In genomic region chr19:50378901-50379300, GRCm38 (mm10) we compare ENCODE assay signal across 22 mouse cellular contexts.
A peak's percentile ranks its signal among the peaks of the same experiment; 100 is the strongest.
DNase-seq lines count a peak whose midpoint lies in the region; ATAC-seq and TF ChIP-seq lines count a peak whose summit lies in the region.
"Had no signal": no experiment of that assay in that cellular context is flagged by ENCODE, and none has a peak within 500 bp of the region (broad histone marks: within the 10 kb centered on the region; RNA-seq: fewer than 3 reads in every experiment).

No protein-coding gene starts in this region.

- H3K9ac ChIP-seq in forebrain, embryonic 13.5 days = no peak overlapping the region
- no peak overlapping the region for H3K9ac ChIP-seq in forebrain, postnatal 0 days
- H3K9ac ChIP-seq in hindbrain, embryonic 13.5 days = no peak overlapping the region
- H3K9ac ChIP-seq in hindbrain, postnatal 0 days (replicated peaks; ENCODE audit: low read length) = no peak overlapping the region
- H3K9ac ChIP-seq in midbrain, embryonic 14.5 days (replicated peaks; ENCODE audit: low read length) = no peak overlapping the region
- H3K9ac ChIP-seq in midbrain, embryonic 15.5 days = no peak overlapping the region
- H3K9ac ChIP-seq: embryonic facial prominence, embryonic 13.5 days; heart, embryonic 12.5 days; hindbrain, embryonic 15.5 days had no signal

- no peaks in the 10 kb centered on the region for H3K27me3 ChIP-seq in forebrain, embryonic 13.5 days
- H3K27me3 ChIP-seq in forebrain, postnatal 0 days (ENCODE audit: insufficient read depth, low read length) = no peaks in the 10 kb centered on the region
- no peaks in the 10 kb centered on the region for H3K27me3 ChIP-seq in hindbrain, embryonic 13.5 days
- no peaks in the 10 kb centered on the region for H3K27me3 ChIP-seq in hindbrain, postnatal 0 days (ENCODE audit: insufficient read depth, low read length)
- no peaks in the 10 kb centered on the region for H3K27me3 ChIP-seq in midbrain, embryonic 14.5 days (ENCODE audit: control insufficient read depth, insufficient read depth, low read length)
- H3K27me3 ChIP-seq in midbrain, embryonic 15.5 days (replicated peaks) = no peaks in the 10 kb centered on the region
- H3K27me3 ChIP-seq: CH12.LX; embryonic facial prominence, embryonic 13.5 days; heart, embryonic 12.5 days; hindbrain, embryonic 15.5 days had no signal

- ATAC-seq in forebrain, embryonic 13.5 days = peak; percentile 80; the same call in 1 of the 2 replicates
- no peak for ATAC-seq in forebrain, postnatal 0 days
- ATAC-seq in hindbrain, embryonic 13.5 days (ENCODE audit: low FRiP score) = peak; percentile 63; the same call in 1 of the 2 replicates
- ATAC-seq in hindbrain, postnatal 0 days = no peak
- ATAC-seq in midbrain, embryonic 14.5 days (ENCODE audit: low FRiP score, low TSS enrichment) = no peak
- no peak for ATAC-seq in midbrain, embryonic 15.5 days (replicated peaks)
- ATAC-seq: activated CD4-positive, CD25-positive, alpha-beta regulatory T cell, adult 4 months; inflammation-experienced regulatory T-cells, adult 6 months; intestine, postnatal 0 days; Patski had no signal

- 32% methylated on average over 5 of the region's 5 CpGs for WGBS in forebrain, embryonic 13.5 days
- 33% methylated on average over 5 of the region's 5 CpGs for WGBS in forebrain, postnatal 0 days
- WGBS in hindbrain, embryonic 13.5 days = 51% methylated on average over 5 of the region's 5 CpGs
- 59% methylated on average over 5 of the region's 5 CpGs for WGBS in hindbrain, postnatal 0 days
- WGBS in midbrain, embryonic 14.5 days = 65% methylated on average over 5 of the region's 5 CpGs
- 60% methylated on average over 5 of the region's 5 CpGs for WGBS in midbrain, embryonic 15.5 days

- no peaks in the 10 kb centered on the region for H3K36me3 ChIP-seq in forebrain, embryonic 13.5 days (ENCODE audit: poor library complexity, severe bottlenecking)
- no peaks in the 10 kb centered on the region for H3K36me3 ChIP-seq in forebrain, postnatal 0 days (ENCODE audit: insufficient read depth)
- no peaks in the 10 kb centered on the region for H3K36me3 ChIP-seq in hindbrain, embryonic 13.5 days
- no peaks in the 10 kb centered on the region for H3K36me3 ChIP-seq in hindbrain, postnatal 0 days (ENCODE audit: insufficient read depth, low read length)
- no peaks in the 10 kb centered on the region for H3K36me3 ChIP-seq in midbrain, embryonic 14.5 days (ENCODE audit: control insufficient read depth, insufficient read depth, low read length)
- H3K36me3 ChIP-seq in midbrain, embryonic 15.5 days (replicated peaks) = no peaks in the 10 kb centered on the region
- H3K36me3 ChIP-seq: embryonic facial prominence, embryonic 13.5 days; heart, embryonic 12.5 days; hindbrain, embryonic 15.5 days had no signal

- H3K4me3 ChIP-seq in forebrain, embryonic 13.5 days = no peak overlapping the region
- H3K4me3 ChIP-seq in forebrain, postnatal 0 days (ENCODE audit: low read depth, low read length) = no peak overlapping the region
- H3K4me3 ChIP-seq in hindbrain, embryonic 13.5 days = no peak overlapping the region
- no peak overlapping the region for H3K4me3 ChIP-seq in hindbrain, postnatal 0 days (ENCODE audit: low read length)
- no peak overlapping the region for H3K4me3 ChIP-seq in midbrain, embryonic 14.5 days (replicated peaks; ENCODE audit: low read depth, low read length)
- H3K4me3 ChIP-seq in midbrain, embryonic 15.5 days = no peak overlapping the region
- H3K4me3 ChIP-seq: embryonic facial prominence, embryonic 13.5 days; gastrocnemius, adult 2 months; heart, embryonic 12.5 days; hindbrain, embryonic 15.5 days had no signal

- no peak overlapping the region for H3K4me2 ChIP-seq in forebrain, embryonic 13.5 days
- no peak overlapping the region for H3K4me2 ChIP-seq in forebrain, postnatal 0 days (ENCODE audit: low read depth)
- no peak overlapping the region for H3K4me2 ChIP-seq in hindbrain, embryonic 13.5 days
- no peak overlapping the region for H3K4me2 ChIP-seq in hindbrain, postnatal 0 days (ENCODE audit: low read depth, low read length)
- H3K4me2 ChIP-seq in midbrain, embryonic 14.5 days (ENCODE audit: low read length) = no peak overlapping the region
- H3K4me2 ChIP-seq in midbrain, embryonic 15.5 days = no peak overlapping the region
- H3K4me2 ChIP-seq: embryonic facial prominence, embryonic 13.5 days; heart, embryonic 12.5 days; hindbrain, embryonic 15.5 days had no signal

- DNase-seq in forebrain, postnatal 0 days = no peak
- DNase-seq in hindbrain, postnatal 0 days (ENCODE audit: low spot score) = no peak
- peak; percentile 40 for DNase-seq in midbrain, embryonic 14.5 days
- DNase-seq in brain, embryonic 14.5 days (ENCODE audit: low read depth) = peak; percentile 69
- no peak for DNase-seq in gastrocnemius, adult 18-20 months (ENCODE audit: low spot score)
- DNase-seq: adrenal gland, postnatal 14 days; cerebellum, adult 18-20 months; cerebellum, adult 9-11 months; cerebellum, postnatal 36 days; gastrocnemius, adult 2 months; gastrocnemius, postnatal 25 days had no signal

- no peak overlapping the region for H3K27ac ChIP-seq in forebrain, embryonic 13.5 days
- H3K27ac ChIP-seq in forebrain, postnatal 0 days (ENCODE audit: low read depth, low read length) = no peak overlapping the region
- no peak overlapping the region for H3K27ac ChIP-seq in hindbrain, embryonic 13.5 days
- H3K27ac ChIP-seq in hindbrain, postnatal 0 days = no peak overlapping the region
- no peak overlapping the region for H3K27ac ChIP-seq in midbrain, embryonic 14.5 days (replicated peaks; ENCODE audit: low read depth, low read length)
- no peak overlapping the region for H3K27ac ChIP-seq in midbrain, embryonic 15.5 days
- H3K27ac ChIP-seq: embryonic facial prominence, embryonic 13.5 days; gastrocnemius, adult 2 months; hindbrain, embryonic 15.5 days had no signal

- no peak for TF ChIP-seq POLR2A in brain, embryonic 14.5 days (IDR thresholded peaks at IDR 0.05; ENCODE audit: borderline replicate concordance, extremely low read depth, insufficient read depth, insufficient read length, poor library complexity, severe bottlenecking)

- TF ChIP-seq CTCF in forebrain, postnatal 0 days (IDR thresholded peaks at IDR 0.05; ENCODE audit: low read depth) = no peak
- no peak for TF ChIP-seq CTCF in hindbrain, postnatal 0 days (IDR thresholded peaks at IDR 0.05; ENCODE audit: low read depth)
- TF ChIP-seq CTCF in brain, embryonic 14.5 days (IDR thresholded peaks at IDR 0.05; ENCODE audit: borderline replicate concordance, extremely low read depth, insufficient read depth, insufficient read length) = no peak

- H3K9me3 ChIP-seq in forebrain, embryonic 13.5 days (replicated peaks) = no peaks in the 10 kb centered on the region
- no peaks in the 10 kb centered on the region for H3K9me3 ChIP-seq in forebrain, postnatal 0 days (ENCODE audit: low read length)
- no peaks in the 10 kb centered on the region for H3K9me3 ChIP-seq in hindbrain, embryonic 13.5 days
- no peaks in the 10 kb centered on the region for H3K9me3 ChIP-seq in hindbrain, postnatal 0 days (ENCODE audit: low read length)
- H3K9me3 ChIP-seq in midbrain, embryonic 14.5 days (ENCODE audit: control insufficient read depth, low read length) = no peaks in the 10 kb centered on the region
- no peaks in the 10 kb centered on the region for H3K9me3 ChIP-seq in midbrain, embryonic 15.5 days
- H3K9me3 ChIP-seq: embryonic facial prominence, embryonic 13.5 days; heart, embryonic 12.5 days; hindbrain, embryonic 15.5 days had no signal

- peaks cover 32% of the 10 kb centered on the region for H3K4me1 ChIP-seq in forebrain, embryonic 13.5 days
- H3K4me1 ChIP-seq in forebrain, postnatal 0 days (ENCODE audit: insufficient read depth) = 0 out of 2 replicates have a peak, but pooled peaks cover 8% of the 10 kb centered on the region
- peaks cover 9% of the 10 kb centered on the region; the same call in 1 of the 2 replicates for H3K4me1 ChIP-seq in hindbrain, embryonic 13.5 days (replicated peaks)
- H3K4me1 ChIP-seq in hindbrain, postnatal 0 days (ENCODE audit: insufficient read depth, low read length) = no peaks in the 10 kb centered on the region
- H3K4me1 ChIP-seq in midbrain, embryonic 14.5 days (ENCODE audit: control insufficient read depth, insufficient read depth, low read length) = peaks cover 5% of the 10 kb centered on the region; the same call in 1 of the 2 replicates
- H3K4me1 ChIP-seq in midbrain, embryonic 15.5 days = 0 out of 2 replicates have a peak, but pooled peaks cover 2% of the 10 kb centered on the region
- H3K4me1 ChIP-seq: embryonic facial prominence, embryonic 13.5 days had no signal

Comparison
In these comparisons a context has a peak if more than half of its experiments do, and no peak if none do; other contexts are left out.
1. ATAC-seq: peak in forebrain, embryonic 13.5 days (single experiment) and hindbrain, embryonic 13.5 days (single experiment); none in forebrain, postnatal 0 days (single experiment), hindbrain, postnatal 0 days (single experiment), midbrain, embryonic 14.5 days (single experiment) and midbrain, embryonic 15.5 days (single experiment).
2. DNase-seq: peak in midbrain, embryonic 14.5 days (single experiment) and brain, embryonic 14.5 days (single experiment); none in forebrain, postnatal 0 days (single experiment), hindbrain, postnatal 0 days (single experiment) and gastrocnemius, adult 18-20 months (single experiment).